Mouse (Mus musculus) kidney, postnatal 25 days (tissue): ENCODE measurements at regions not wholly inside any gene's neighbourhood (a gene's known extent, or its start where the extent isn't known, plus 50 kb on each side); places are given as distances from the start of the nearest gene placed in this dataset.

ENCODE experiments used
- DNase-seq, 2 experiments: peaks; one replicate each; pipeline ENCODE4 v3.0.0; 2021; ENCODE audit warnings: mixed read lengths in 2 of 2

GRCm38 (mm10) chr15:5355332-5355731 is 111.3 kb upstream of the Ptger4 start:
- no peak for DNase-seq

GRCm38 (mm10) chr15:5354328-5354727 is 110.3 kb upstream of the Ptger4 start:
- DNase-seq, result no peak

GRCm38 (mm10) chr15:5348881-5349280 is 104.9 kb upstream of the Ptger4 start:
- no peak for DNase-seq

- peak; percentile 4 to 55 for DNase-seq
Measured at GRCm38 (mm10) chr15:5347674-5348073, 103.7 kb upstream of the Ptger4 start.

- no peak for DNase-seq
Measured at GRCm38 (mm10) chr15:5346955-5347354, 103.0 kb upstream of the Ptger4 start.

GRCm38 (mm10) chr15:5343794-5344193 is 99.8 kb upstream of the Ptger4 start:
- DNase-seq, result peak; percentile 10 to 38

GRCm38 (mm10) chr15:5335528-5336268 is 91.7 kb upstream of the Ptger4 start:
- no peak for DNase-seq

- DNase-seq, result no peak
Measured at GRCm38 (mm10) chr15:5326996-5327395, 83.0 kb upstream of the Ptger4 start.

GRCm38 (mm10) chr15:5321691-5322090 is 77.7 kb upstream of the Ptger4 start:
- DNase-seq, result no peak

GRCm38 (mm10) chr15:5312231-5312630 is 68.2 kb upstream of the Ptger4 start:
- DNase-seq, result no peak

GRCm38 (mm10) chr15:5310035-5310434 is 66.0 kb upstream of the Ptger4 start:
- no peak for DNase-seq

- no peak for DNase-seq
Measured at GRCm38 (mm10) chr15:5302403-5302802, 58.4 kb upstream of the Ptger4 start.

GRCm38 (mm10) chr15:5299807-5300206 is 55.8 kb upstream of the Ptger4 start:
- peak; percentile 26 to 65 for DNase-seq

GRCm38 (mm10) chr15:5296949-5297348 is 53.0 kb upstream of the Ptger4 start:
- DNase-seq, result no peak
